Mouse (Mus musculus): ENCODE results near the gene Csf2rb2. TPM values are rescaled to one million over a fixed set of nuclear protein-coding genes. Genes with fewer than 3 reads are reported as not detected.
"Not testable (repeated sequence)": the region's sequence is repeated elsewhere in the genome, so short reads cannot be mapped to it uniquely, and the experiment has no call there.

Csf2rb2 gene
- polyA plus RNA-seq, 1 experiment from 2014 or later = 0.39 TPM

- H3K4me1 ChIP-seq (ENCODE audit: control insufficient read depth, insufficient read depth, low read length); H3K4me2 ChIP-seq (ENCODE audit: low read depth, severe bottlenecking); H3K36me3 ChIP-seq (ENCODE audit: control insufficient read depth, insufficient read depth, low read length); ATAC-seq (ENCODE audit: insufficient number of reproducible peaks, low FRiP score, low TSS enrichment, low read depth); H3K27ac ChIP-seq (replicated peaks; ENCODE audit: low read depth, low read length); H3K9ac ChIP-seq (ENCODE audit: low read length); DNase-seq (ENCODE audit: low spot score); H3K4me3 ChIP-seq (ENCODE audit: low read depth, low read length); H3K9me3 ChIP-seq (ENCODE audit: control insufficient read depth, low read length); H3K27me3 ChIP-seq (ENCODE audit: control insufficient read depth, insufficient read depth, low read length): not testable (repeated sequence)
Observed at GRCm38 (mm10) chr15:78256602-78257259, 48.8 kb downstream of the Csf2rb2 start.

- no peaks in the 10 kb centered on the region for H3K27me3 ChIP-seq (ENCODE audit: control insufficient read depth, insufficient read depth, low read length)
- WGBS = 28% methylated on average over 20 of the region's 20 CpGs
- H3K27ac ChIP-seq (replicated peaks; ENCODE audit: low read depth, low read length) = no peak overlapping the region
- no peak overlapping the region for H3K4me3 ChIP-seq (ENCODE audit: low read depth, low read length)
- DNase-seq (ENCODE audit: low spot score) = peak; percentile 52
- H3K9ac ChIP-seq (ENCODE audit: low read length) = no peak overlapping the region
- H3K9me3 ChIP-seq (ENCODE audit: control insufficient read depth, low read length) = no peaks in the 10 kb centered on the region
- H3K4me1 ChIP-seq (ENCODE audit: control insufficient read depth, insufficient read depth, low read length) = no peaks in the 10 kb centered on the region
- ATAC-seq (ENCODE audit: insufficient number of reproducible peaks, low FRiP score, low TSS enrichment, low read depth) = no peak
- H3K4me2 ChIP-seq (ENCODE audit: low read depth, severe bottlenecking) = no peak overlapping the region
- H3K36me3 ChIP-seq (ENCODE audit: control insufficient read depth, insufficient read depth, low read length) = no peaks in the 10 kb centered on the region
Observed at GRCm38 (mm10) chr15:78254751-78255150, 50.8 kb downstream of the Csf2rb2 start.

GRCm38 (mm10) chr15:78248410-78248809, 57.1 kb downstream of the Csf2rb2 start:
- ATAC-seq (ENCODE audit: insufficient number of reproducible peaks, low FRiP score, low TSS enrichment, low read depth) = no peak
- no peaks in the 10 kb centered on the region for H3K36me3 ChIP-seq (ENCODE audit: control insufficient read depth, insufficient read depth, low read length)

GRCm38 (mm10) chr15:78247659-78248058, 57.9 kb downstream of the Csf2rb2 start:
- WGBS = 76% methylated on average over 2 of the region's 2 CpGs
- no peaks in the 10 kb centered on the region for H3K4me1 ChIP-seq (ENCODE audit: control insufficient read depth, insufficient read depth, low read length)

More at GRCm38 (mm10) chr15:78248410-78248809, 57.1 kb downstream of the Csf2rb2 start:
- Histone ChIP-seq H3K4me1 (ENCODE audit: control insufficient read depth, insufficient read depth, low read length) (no peaks in the 10 kb centered on the region), H3K9me3 (ENCODE audit: control insufficient read depth, low read length) (no peaks in the 10 kb centered on the region), H3K27ac (replicated peaks; ENCODE audit: low read depth, low read length) (no peak overlapping the region), H3K9ac (ENCODE audit: low read length) (no peak overlapping the region), H3K4me2 (ENCODE audit: low read depth, severe bottlenecking) (no peak overlapping the region), H3K27me3 (ENCODE audit: control insufficient read depth, insufficient read depth, low read length) (no peaks in the 10 kb centered on the region), H3K4me3 (ENCODE audit: low read depth, low read length) (no peak overlapping the region)
- 69% methylated on average over 3 of the region's 3 CpGs for WGBS
- no peak for DNase-seq (ENCODE audit: low spot score)

GRCm38 (mm10) chr15:78246143-78247116, 59.1 kb downstream of the Csf2rb2 start:
- H3K36me3 ChIP-seq (ENCODE audit: control insufficient read depth, insufficient read depth, low read length) = no peaks in the 10 kb centered on the region
- H3K4me2 ChIP-seq (ENCODE audit: low read depth, severe bottlenecking) = no peak overlapping the region
- 79% methylated on average over 18 of the region's 18 CpGs for whole genome bisulfite sequencing
- no peak for DNase-seq (ENCODE audit: low spot score)
- H3K27ac ChIP-seq (replicated peaks; ENCODE audit: low read depth, low read length) = no peak overlapping the region
- H3K9me3 ChIP-seq (ENCODE audit: control insufficient read depth, low read length) = no peaks in the 10 kb centered on the region
- H3K27me3 ChIP-seq (ENCODE audit: control insufficient read depth, insufficient read depth, low read length) = no peaks in the 10 kb centered on the region
- no peak overlapping the region for H3K9ac ChIP-seq (ENCODE audit: low read length)
- H3K4me3 ChIP-seq (ENCODE audit: low read depth, low read length) = no peak overlapping the region
- ATAC-seq (ENCODE audit: insufficient number of reproducible peaks, low FRiP score, low TSS enrichment, low read depth) = no peak
- no peaks in the 10 kb centered on the region for H3K4me1 ChIP-seq (ENCODE audit: control insufficient read depth, insufficient read depth, low read length)

More at GRCm38 (mm10) chr15:78247659-78248058, 57.9 kb downstream of the Csf2rb2 start:
- Histone ChIP-seq H3K4me3 (ENCODE audit: low read depth, low read length) (no peak overlapping the region), H3K36me3 (ENCODE audit: control insufficient read depth, insufficient read depth, low read length) (no peaks in the 10 kb centered on the region), H3K4me2 (ENCODE audit: low read depth, severe bottlenecking) (no peak overlapping the region), H3K9ac (ENCODE audit: low read length) (no peak overlapping the region), H3K27ac (replicated peaks; ENCODE audit: low read depth, low read length) (no peak overlapping the region), H3K27me3 (ENCODE audit: control insufficient read depth, insufficient read depth, low read length) (no peaks in the 10 kb centered on the region), H3K9me3 (ENCODE audit: control insufficient read depth, low read length) (no peaks in the 10 kb centered on the region)
- DNase-seq (ENCODE audit: low spot score) (no peak), ATAC-seq (ENCODE audit: insufficient number of reproducible peaks, low FRiP score, low TSS enrichment, low read depth) (no peak)

- no peaks in the 10 kb centered on the region for H3K36me3 ChIP-seq (ENCODE audit: control insufficient read depth, insufficient read depth, low read length)
- no peak for ATAC-seq (ENCODE audit: insufficient number of reproducible peaks, low FRiP score, low TSS enrichment, low read depth)
- no peak within 1 kb of the TSS for H3K4me3 ChIP-seq (ENCODE audit: low read depth, low read length)
- no peak within 1 kb of the TSS for H3K4me2 ChIP-seq (ENCODE audit: low read depth, severe bottlenecking)
- WGBS = 72% methylated on average over 7 of the region's 7 CpGs
- H3K27ac ChIP-seq (replicated peaks; ENCODE audit: low read depth, low read length) = no peak within 1 kb of the TSS
- DNase-seq (ENCODE audit: low spot score) = no peak
- H3K4me1 ChIP-seq (ENCODE audit: control insufficient read depth, insufficient read depth, low read length) = no peaks in the 10 kb centered on the region
- H3K9me3 ChIP-seq (ENCODE audit: control insufficient read depth, low read length) = no peaks in the 10 kb centered on the region
- no peaks in the 10 kb centered on the region for H3K27me3 ChIP-seq (ENCODE audit: control insufficient read depth, insufficient read depth, low read length)
- H3K9ac ChIP-seq (ENCODE audit: low read length) = no peak within 1 kb of the TSS
Observed at GRCm38 (mm10) chr15:78244695-78245492, 60.6 kb downstream of the Csf2rb2 start, which contains the start of gene Ncf4. Ncf4 (plus strand) TSS chr15:78244801.

- 82% methylated on average over 6 of the region's 6 CpGs for WGBS
- no peak overlapping the region for H3K4me3 ChIP-seq (ENCODE audit: low read depth, low read length)
- H3K27ac ChIP-seq (replicated peaks; ENCODE audit: low read depth, low read length) = no peak overlapping the region
- H3K4me2 ChIP-seq (ENCODE audit: low read depth, severe bottlenecking) = no peak overlapping the region
- H3K9me3 ChIP-seq (ENCODE audit: control insufficient read depth, low read length) = no peaks in the 10 kb centered on the region
- no peaks in the 10 kb centered on the region for H3K27me3 ChIP-seq (ENCODE audit: control insufficient read depth, insufficient read depth, low read length)
- no peaks in the 10 kb centered on the region for H3K36me3 ChIP-seq (ENCODE audit: control insufficient read depth, insufficient read depth, low read length)
- ATAC-seq (ENCODE audit: insufficient number of reproducible peaks, low FRiP score, low TSS enrichment, low read depth) = no peak
- DNase-seq (ENCODE audit: low spot score) = no peak
- H3K9ac ChIP-seq (ENCODE audit: low read length) = no peak overlapping the region
- no peaks in the 10 kb centered on the region for H3K4me1 ChIP-seq (ENCODE audit: control insufficient read depth, insufficient read depth, low read length)
Observed at GRCm38 (mm10) chr15:78243774-78244173, 61.7 kb downstream of the Csf2rb2 start.

- WGBS = 78% methylated on average over 8 of the region's 8 CpGs
- no peaks in the 10 kb centered on the region for H3K9me3 ChIP-seq (ENCODE audit: control insufficient read depth, low read length)
- H3K27me3 ChIP-seq (ENCODE audit: control insufficient read depth, insufficient read depth, low read length) = no peaks in the 10 kb centered on the region
- H3K4me1 ChIP-seq (ENCODE audit: control insufficient read depth, insufficient read depth, low read length) = no peaks in the 10 kb centered on the region
- H3K4me2 ChIP-seq (ENCODE audit: low read depth, severe bottlenecking) = no peak overlapping the region
- H3K36me3 ChIP-seq (ENCODE audit: control insufficient read depth, insufficient read depth, low read length) = no peaks in the 10 kb centered on the region
- 0 out of 2 replicates have a peak overlapping the region, but pooled peaks have one; percentile 27 for H3K9ac ChIP-seq (ENCODE audit: low read length)
- DNase-seq (ENCODE audit: low spot score) = no peak
- H3K4me3 ChIP-seq (ENCODE audit: low read depth, low read length) = no peak overlapping the region
- no peak overlapping the region for H3K27ac ChIP-seq (replicated peaks; ENCODE audit: low read depth, low read length)
- no peak for ATAC-seq (ENCODE audit: insufficient number of reproducible peaks, low FRiP score, low TSS enrichment, low read depth)
Observed at GRCm38 (mm10) chr15:78243061-78243460, 62.5 kb downstream of the Csf2rb2 start.
